Mouse (Mus musculus) MEL (cell line): ENCODE results near the gene Zfp287. TPM values are rescaled to one million over a fixed set of nuclear protein-coding genes. Genes with fewer than 3 reads are reported as not detected.

Source experiments
- DNase-seq: peaks from one replicate; pipeline ENCODE4 v3.0.0; 2011; ENCODE audit warnings: low read depth, low spot score
- H3K27ac ChIP-seq: 2 replicates; pipeline ENCODE4 v1.5.1; 2012; ENCODE audit warnings: low read depth, mild to moderate bottlenecking, control low read depth, low read length, moderate library complexity; ENCODE audit not compliant: control insufficient read depth
- H3K27me3 ChIP-seq, 2 experiments: fragments of 150-350 bp in 1 of 2; sonication (generic) in 1 of 2; 2 replicates each; pipeline ENCODE4 v1.6.1; 2012; ENCODE audit warnings: low read length in 2 of 2, mild to moderate bottlenecking in 2 of 2, improper control_type of control experiment in 1 of 2, moderate library complexity in 1 of 2; ENCODE audit not compliant: insufficient read depth in 2 of 2, control insufficient read depth in 1 of 2
- H3K36me3 ChIP-seq, 2 experiments: 2 replicates each; pipeline ENCODE4 v1.6.1; 2012 to 2014; ENCODE audit warnings: low read length in 2 of 2, improper control_type of control experiment in 1 of 2, inconsistent platforms in 1 of 2, mild to moderate bottlenecking in 1 of 2; ENCODE audit not compliant: insufficient read depth in 2 of 2, control insufficient read depth in 1 of 2
- H3K4me1 ChIP-seq, 2 experiments: fragments of 150-350 bp in 1 of 2; sonication (generic) in 1 of 2; 2 replicates each; pipeline ENCODE4 v1.6.1; 2012; ENCODE audit warnings: low read length in 2 of 2, improper control_type of control experiment in 1 of 2, mild to moderate bottlenecking in 1 of 2; ENCODE audit not compliant: insufficient read depth in 2 of 2, control insufficient read depth in 1 of 2
- H3K4me3 ChIP-seq, 2 experiments: fragments of 150-350 bp in 1 of 2; sonication (generic) in 1 of 2; 2 replicates each; pipeline ENCODE4 v1.5.1; 2012; ENCODE audit warnings: low read depth in 2 of 2, low read length in 2 of 2, mild to moderate bottlenecking in 2 of 2, moderate library complexity in 2 of 2, control low read depth in 1 of 2, improper control_type of control experiment in 1 of 2; ENCODE audit not compliant: control insufficient read depth in 1 of 2, insufficient read depth in 1 of 2
- H3K79me2 ChIP-seq: 2 replicates; pipeline ENCODE4 v1.6.1; 2012; ENCODE audit warnings: mild to moderate bottlenecking, low read length, moderate library complexity; ENCODE audit not compliant: control insufficient read depth, poor library complexity, insufficient read depth
- H3K9ac ChIP-seq: 2 replicates; pipeline ENCODE4 v1.6.1; 2012; ENCODE audit warnings: low read depth, mild to moderate bottlenecking, control low read depth, low read length, moderate library complexity; ENCODE audit not compliant: control insufficient read depth, poor library complexity, severe bottlenecking
- H3K9me3 ChIP-seq: fragments of 150-350 bp; sonication (generic); replicated peaks from 2 replicates; pipeline ENCODE4 v1.6.1; 2012; ENCODE audit warnings: mild to moderate bottlenecking, low read length, improper control_type of control experiment, moderate library complexity; ENCODE audit not compliant: insufficient read depth
- CTCF ChIP-seq, 3 experiments: IDR thresholded peaks in 2 of 3; conservative IDR thresholded peaks in 1 of 3; 2 replicates each; pipeline ENCODE4 v1.5.1; 2011 to 2012; ENCODE audit warnings: low read length in 3 of 3, low read depth in 2 of 3, mild to moderate bottlenecking in 2 of 3, improper control_type of control experiment in 1 of 3, inconsistent platforms in 1 of 3, mixed read lengths in 1 of 3, moderate library complexity in 1 of 3; ENCODE audit not compliant: control insufficient read depth in 1 of 3, insufficient read depth in 1 of 3, poor library complexity in 1 of 3, severe bottlenecking in 1 of 3
- KAT2A ChIP-seq: conservative IDR thresholded peaks from 2 replicates; pipeline ENCODE4 v1.6.1; 2012; ENCODE audit warnings: low read depth, low read length, improper control_type of control experiment, inconsistent platforms
- MAZ ChIP-seq: IDR thresholded peaks from 2 replicates; pipeline ENCODE4 v1.6.1; 2012; ENCODE audit warnings: low read depth, mild to moderate bottlenecking, inconsistent platforms, low read length, improper control_type of control experiment
- RCOR1 ChIP-seq: IDR thresholded peaks from 2 replicates; pipeline ENCODE4 v1.6.1; 2012; ENCODE audit warnings: low read depth, mild to moderate bottlenecking, inconsistent platforms, low read length, improper control_type of control experiment
- TAL1 ChIP-seq: IDR thresholded peaks from 2 replicates; pipeline ENCODE4 v1.6.1; 2012; ENCODE audit warnings: mild to moderate bottlenecking, inconsistent platforms, low read length, moderate library complexity, mixed read lengths
- TCF12 ChIP-seq: IDR thresholded peaks from 2 replicates; pipeline ENCODE4 v1.6.1; 2014; ENCODE audit warnings: low read depth, mild to moderate bottlenecking, inconsistent platforms, low read length, improper control_type of control experiment, moderate library complexity
- UBTF ChIP-seq: IDR thresholded peaks from 2 replicates; pipeline ENCODE4 v1.6.1; 2012; ENCODE audit warnings: low read depth, mild to moderate bottlenecking, inconsistent platforms, low read length, improper control_type of control experiment, moderate library complexity, borderline replicate concordance; ENCODE audit not compliant: insufficient read depth
- USF2 ChIP-seq, 2 experiments: IDR thresholded peaks; 2 replicates each; pipeline ENCODE4 v1.6.1; 2011 to 2012; ENCODE audit warnings: improper control_type of control experiment in 2 of 2, low read length in 2 of 2, borderline replicate concordance in 1 of 2, inconsistent platforms in 1 of 2, low read depth in 1 of 2, mild to moderate bottlenecking in 1 of 2; ENCODE audit not compliant: insufficient read depth in 1 of 2
- ZNF384 ChIP-seq: IDR thresholded peaks from 2 replicates; pipeline ENCODE4 v1.6.1; 2012; ENCODE audit warnings: low read depth, mild to moderate bottlenecking, inconsistent platforms, low read length, improper control_type of control experiment
- polyA plus RNA-seq, 2 experiments: library from polyadenylated mRNA; stranded (reverse) in 1 of 2; unstranded in 1 of 2; fragments of >175 nt in 1 of 2; fragments of >200 nt in 1 of 2; gene quantifications; 2 replicates each; pipeline versions ENCODE4 v1.2.1 to v1.2.4; 2012; ENCODE audit warnings: low replicate concordance in 2 of 2, low read depth in 1 of 2; ENCODE audit not compliant: insufficient read length in 2 of 2, insufficient read depth in 1 of 2, missing spikeins in 1 of 2
- total RNA-seq: library from RNA; depleted of rRNA; stranded (reverse); fragments of 300-350 nt; gene quantifications from 2 replicates; pipeline ENCODE4 v1.2.3, GENCODE M21; 2012

The Zfp287 gene
- total and polyA plus RNA-seq, 3 experiments, result not detected

DNA sequence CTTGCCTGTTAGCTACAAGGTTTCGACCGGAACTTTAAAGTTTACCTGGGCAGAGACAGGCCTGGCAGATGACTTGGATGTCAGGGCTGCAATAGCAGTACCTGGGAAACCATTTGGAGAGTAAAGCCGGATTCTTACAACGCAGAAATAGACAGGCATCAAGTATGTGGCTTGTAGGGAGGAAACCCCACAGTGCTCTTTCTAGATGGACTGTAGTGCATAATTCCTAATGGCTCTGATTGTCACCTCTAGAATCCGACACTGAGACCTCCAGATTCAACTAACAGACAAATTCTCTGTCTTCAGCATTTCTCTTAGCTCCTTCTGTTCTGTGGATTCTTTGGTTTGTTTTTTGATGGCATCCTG lies 300 bp upstream of the Zfp287 start:
- DNase-seq, result no peak
- peaks cover 8 to 12% of the 10 kb centered on the region in 2 experiments for H3K27me3 ChIP-seq
- TF ChIP-seq UBTF (no peak), TCF12 (no peak), RCOR1 (no peak), CTCF (IDR thresholded peaks at IDR 0.05 in 2 of 3, conservative IDR thresholded peaks at IDR 0.05 in 1 of 3; ENCODE audit: control insufficient read depth in 1 of 3, insufficient read depth in 1 of 3, low read depth in 2 of 3, low read length in 3 of 3, poor library complexity in 1 of 3, severe bottlenecking in 1 of 3) (no peak)
- no peak overlapping the region for H3K4me3 ChIP-seq
- no peaks in the 10 kb centered on the region for H3K36me3 ChIP-seq
- no peaks in the 10 kb centered on the region for H3K79me2 ChIP-seq
- H3K9ac ChIP-seq, result no peak overlapping the region
- H3K9me3 ChIP-seq, result no peaks in the 10 kb centered on the region; the same call in 1 of the 2 replicates
- no peak overlapping the region for H3K27ac ChIP-seq
- H3K4me1 ChIP-seq, result no peaks in the 10 kb centered on the region

DNA sequence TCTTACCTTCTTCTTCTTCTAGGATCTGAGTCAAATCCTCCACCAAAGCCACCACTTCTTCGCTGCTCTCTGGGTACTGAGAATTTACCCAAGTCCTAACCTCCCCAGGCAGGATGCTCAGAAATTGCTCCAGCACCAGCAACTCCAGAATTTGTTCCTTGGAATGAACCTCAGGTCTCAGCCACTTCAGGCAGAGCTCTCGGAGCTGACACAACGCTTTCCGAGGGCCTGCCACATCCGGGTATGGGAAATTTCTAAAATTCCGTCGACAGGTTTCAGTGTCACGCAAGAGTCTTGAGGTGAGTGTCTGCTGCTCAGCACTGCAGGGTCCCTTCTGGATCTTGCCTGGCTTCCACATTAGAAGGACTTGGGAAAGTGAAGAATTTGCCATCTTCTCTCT lies 3.4 kb downstream of the Zfp287 start:
- H3K4me3 ChIP-seq, result no peak overlapping the region
- TF ChIP-seq KAT2A, result no peak
- no peak for TF ChIP-seq RCOR1
- no peak for TF ChIP-seq MAZ
- no peak for DNase-seq
- H3K27me3 ChIP-seq, result peaks cover 5 to 8% of the 10 kb centered on the region in 2 experiments
- no peaks in the 10 kb centered on the region; the same call in 1 of the 2 replicates for H3K9me3 ChIP-seq
- H3K4me1 ChIP-seq, result no peaks in the 10 kb centered on the region
- no peak overlapping the region for H3K27ac ChIP-seq
- H3K36me3 ChIP-seq, result no peaks in the 10 kb centered on the region
- H3K79me2 ChIP-seq, result no peaks in the 10 kb centered on the region
- no peak overlapping the region for H3K9ac ChIP-seq

GRCm38 (mm10) chr11:62710657-62711056 lies 21.0 kb downstream of the Zfp287 start:
- no peak overlapping the region for H3K9ac ChIP-seq
- no peaks in the 10 kb centered on the region for H3K4me1 ChIP-seq
- H3K27me3 ChIP-seq, result peaks cover 5 to 17% of the 10 kb centered on the region in 2 experiments
- H3K9me3 ChIP-seq, result no peaks in the 10 kb centered on the region
- no peak overlapping the region for H3K4me3 ChIP-seq
- no peaks in the 10 kb centered on the region for H3K36me3 ChIP-seq
- no peak for DNase-seq
- H3K79me2 ChIP-seq, result no peaks in the 10 kb centered on the region
- H3K27ac ChIP-seq, result no peak overlapping the region
- TF ChIP-seq USF2 (IDR thresholded peaks at IDR 0.05; ENCODE audit: borderline replicate concordance in 1 of 2, insufficient read depth in 1 of 2, low read depth in 1 of 2, low read length in 2 of 2) (no peak), TAL1 (no peak), ZNF384 (no peak)
